Mouse (Mus musculus) forebrain, embryonic 11.5 days (tissue): Measurements from ENCODE around the gene Suz12. TPM values are rescaled to one million over a fixed set of nuclear protein-coding genes. Genes with fewer than 3 reads are reported as not detected.
"Not testable (repeated sequence)": the region's sequence is repeated elsewhere in the genome, so short reads cannot be mapped to it uniquely, and the experiment has no call there.

ENCODE experiments used
- ATAC-seq: fragments of 200-750 bp; cut with Nextera tagmentation; replicated peaks from 2 replicates; pipeline ENCODE4 v1.8.0; 2017; ENCODE audit warnings: moderate TSS enrichment; ENCODE audit not compliant: low FRiP score
- DNase-seq: peaks from one replicate; pipeline ENCODE4 v3.0.0-alpha.2; 2017; ENCODE audit warnings: low spot score
- H3K27ac ChIP-seq: fragments of 300-500 bp; sonication (generic); 2 replicates; pipeline ENCODE4 v1.5.1; 2014; ENCODE audit warnings: low read depth, low read length
- H3K27me3 ChIP-seq: fragments of 300-500 bp; sonication (generic); 2 replicates; pipeline ENCODE4 v1.6.1; 2014; ENCODE audit warnings: mild to moderate bottlenecking, low read length, mixed read lengths; ENCODE audit not compliant: control insufficient read depth, insufficient read depth
- H3K36me3 ChIP-seq: fragments of 300-500 bp; sonication (generic); 2 replicates; pipeline ENCODE4 v1.6.1; 2014; ENCODE audit warnings: mild to moderate bottlenecking, low read length, moderate library complexity, mixed read lengths; ENCODE audit not compliant: control insufficient read depth, insufficient read depth
- H3K4me1 ChIP-seq: fragments of 300-500 bp; sonication (generic); replicated peaks from 2 replicates; pipeline ENCODE4 v1.6.1; 2014; ENCODE audit warnings: low read length, mixed read lengths; ENCODE audit not compliant: control insufficient read depth, insufficient read depth
- H3K4me2 ChIP-seq: fragments of 300-500 bp; sonication (generic); 2 replicates; pipeline ENCODE4 v1.6.1; 2014; ENCODE audit warnings: low read depth, mild to moderate bottlenecking, low read length, moderate library complexity, mixed read lengths; ENCODE audit not compliant: severe bottlenecking
- H3K4me3 ChIP-seq: fragments of 300-500 bp; sonication (generic); 2 replicates; pipeline ENCODE4 v1.5.1; 2014; ENCODE audit warnings: low read depth, low read length
- H3K9ac ChIP-seq: fragments of 300-500 bp; sonication (generic); 2 replicates; pipeline ENCODE4 v1.6.1; 2014; ENCODE audit warnings: low read length
- H3K9me3 ChIP-seq: fragments of 300-500 bp; sonication (generic); 2 replicates; pipeline ENCODE4 v1.6.1; 2016; ENCODE audit warnings: low read length, mixed read lengths; ENCODE audit not compliant: control insufficient read depth
- WGBS: fragments of 180-500 bp; shearing (Covaris S2); extraction: QIAGEN DNeasy Blood & Tissue Kit; methylation state at CpG from one replicate; pipeline ENCODE4 v1.1.7; 2014; 5-methylcytosine and 5-hydroxymethylcytosine counted together
- polyA plus RNA-seq: library from polyadenylated mRNA; unstranded; fragments of >200 nt; fragmentation: Nextera tagmentation; extraction: Ambion mirVana; gene quantifications from 2 replicates; pipeline ENCODE4 v1.2.1, GENCODE M21; 2014

Gene Suz12
- polyA plus RNA-seq, 1 experiment from 2014 or later: 35.4 TPM

DNA sequence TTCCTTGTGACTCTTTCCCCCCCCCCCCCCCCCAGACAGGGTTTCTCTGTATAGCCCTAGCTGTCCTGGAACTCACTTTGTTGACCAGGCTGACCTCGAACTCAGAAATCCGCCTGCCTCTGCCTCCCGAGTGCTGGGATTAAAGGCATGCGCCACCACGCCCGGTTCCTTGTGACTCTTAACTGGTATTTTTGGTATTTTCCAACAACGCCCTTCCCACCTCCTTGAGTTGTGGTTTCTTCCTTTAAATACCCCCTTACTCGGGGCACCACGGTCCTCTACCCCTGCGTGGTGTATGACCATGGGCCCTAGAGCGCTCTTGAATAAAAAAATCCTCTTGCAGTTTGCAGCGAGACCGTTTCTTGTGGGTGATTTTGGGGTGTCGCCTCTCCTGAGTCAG is 15.8 kb upstream of the Suz12 start:
- not testable (repeated sequence) for DNase-seq, H3K27ac ChIP-seq, H3K4me3 ChIP-seq, H3K9me3 ChIP-seq, H3K36me3 ChIP-seq, H3K4me2 ChIP-seq, H3K9ac ChIP-seq, ATAC-seq, H3K27me3 ChIP-seq, H3K4me1 ChIP-seq
- WGBS: 95% methylated on average over 14 of the region's 14 CpGs

DNA sequence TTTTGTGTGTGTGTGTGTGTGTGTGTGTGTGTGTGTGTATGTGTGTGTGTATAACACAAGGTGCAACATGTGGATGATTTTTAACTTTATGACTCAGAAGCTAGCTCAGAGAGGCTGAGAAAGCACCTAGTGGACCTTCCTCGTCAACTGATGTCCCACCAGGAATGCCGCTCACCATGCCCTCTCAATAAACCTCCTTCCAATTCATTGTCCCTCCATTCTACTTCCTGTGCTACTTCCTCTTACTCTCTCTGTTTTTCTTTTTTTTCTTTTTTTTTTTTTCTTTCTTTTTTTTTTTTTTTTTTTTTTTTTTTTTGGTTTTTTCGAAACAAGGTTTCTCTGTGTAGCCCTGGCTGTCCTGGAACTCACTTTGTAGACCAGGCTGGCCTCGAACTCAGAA is 15.2 kb upstream of the Suz12 start:
- H3K9me3 ChIP-seq, DNase-seq, H3K36me3 ChIP-seq, H3K4me1 ChIP-seq, H3K27me3 ChIP-seq, ATAC-seq, H3K27ac ChIP-seq, H3K4me3 ChIP-seq, H3K4me2 ChIP-seq, H3K9ac ChIP-seq: not testable (repeated sequence)
- WGBS: 98% methylated on average over 3 of the region's 4 CpGs

DNA sequence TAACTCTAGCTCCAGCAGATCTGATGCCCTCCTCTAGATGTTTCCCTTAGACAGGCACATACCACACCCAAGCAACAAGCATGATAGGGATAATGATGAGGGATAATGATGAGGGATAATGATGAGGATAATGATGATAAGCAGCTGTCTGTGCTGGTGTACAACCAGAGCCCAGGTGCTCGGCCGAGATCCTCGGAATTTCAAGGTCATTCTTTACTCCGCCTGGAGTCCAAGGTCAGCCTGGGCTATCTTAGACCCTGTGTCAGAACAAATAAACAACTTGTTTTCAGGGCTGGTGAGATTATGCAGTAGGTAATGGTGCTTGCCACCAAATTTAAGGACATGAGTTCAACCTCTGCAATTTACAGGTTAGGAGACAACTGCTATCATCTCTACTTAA is 6.0 kb upstream of the Suz12 start:
- H3K4me2 ChIP-seq: no peak overlapping the region
- no peak overlapping the region for H3K4me3 ChIP-seq
- WGBS: 91% methylated on average over 4 of the region's 4 CpGs
- DNase-seq: no peak
- H3K27ac ChIP-seq: no peak overlapping the region
- no peaks in the 10 kb centered on the region for H3K9me3 ChIP-seq
- no peaks in the 10 kb centered on the region for H3K36me3 ChIP-seq
- H3K9ac ChIP-seq: no peak overlapping the region
- H3K4me1 ChIP-seq: no peaks in the 10 kb centered on the region
- H3K27me3 ChIP-seq: no peaks in the 10 kb centered on the region
- ATAC-seq: no peak

DNA sequence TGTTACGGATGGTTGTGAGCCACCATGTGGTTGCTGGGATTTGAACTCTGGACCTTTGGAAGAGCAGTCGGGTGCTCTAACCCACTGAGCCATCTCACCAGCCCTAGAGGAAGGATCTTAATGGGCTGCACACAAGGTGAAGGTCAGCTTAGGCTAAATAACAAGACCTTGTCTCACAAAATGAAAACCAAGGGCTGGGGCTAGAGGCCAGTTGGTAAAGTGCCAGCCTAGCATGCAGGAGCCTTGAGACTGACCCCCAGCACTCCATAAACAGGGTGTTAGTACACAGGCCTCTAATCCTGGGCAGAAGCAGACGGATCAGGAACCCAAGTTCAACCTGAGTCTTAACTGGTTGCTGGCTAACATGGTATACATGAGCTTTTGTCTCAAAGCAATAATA is 5.0 kb upstream of the Suz12 start:
- H3K9me3 ChIP-seq: no peaks in the 10 kb centered on the region
- no peak overlapping the region for H3K4me3 ChIP-seq
- no peak overlapping the region for H3K9ac ChIP-seq
- 0 out of 2 replicates have a peak, but pooled peaks cover 2% of the 10 kb centered on the region for H3K4me1 ChIP-seq
- 95% methylated on average over 3 of the region's 3 CpGs for WGBS
- no peak overlapping the region for H3K27ac ChIP-seq
- no peaks in the 10 kb centered on the region for H3K36me3 ChIP-seq
- H3K27me3 ChIP-seq: no peaks in the 10 kb centered on the region
- H3K4me2 ChIP-seq: no peak overlapping the region
- no peak for DNase-seq
- ATAC-seq: no peak

DNA sequence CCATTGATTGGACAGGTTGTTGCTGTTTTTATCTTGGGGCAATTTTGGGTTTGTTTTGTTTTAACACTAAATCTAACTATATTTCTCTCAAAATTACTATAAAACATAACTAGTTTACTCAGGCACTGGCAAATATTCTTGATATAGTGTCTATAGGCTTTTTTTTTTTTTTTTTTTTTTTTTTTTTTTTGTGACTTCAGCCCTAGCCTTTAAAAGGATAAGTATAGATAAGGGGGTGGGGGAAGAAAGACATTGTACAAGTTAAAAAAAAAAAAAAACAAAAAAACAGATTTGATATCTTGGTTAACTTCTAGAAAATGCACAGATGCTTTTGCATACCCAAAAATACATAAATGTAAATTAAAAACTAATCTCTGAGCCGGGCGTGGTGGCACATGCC is 2.8 kb upstream of the Suz12 start:
- Histone ChIP-seq H3K4me1 (peaks cover 3% of the 10 kb centered on the region; the same call in 1 of the 2 replicates), H3K4me2 (no peak overlapping the region), H3K27me3 (no peaks in the 10 kb centered on the region), H3K27ac (no peak overlapping the region), H3K4me3 (no peak overlapping the region), H3K36me3 (no peaks in the 10 kb centered on the region; the same call in 1 of the 2 replicates), H3K9ac (no peak overlapping the region), H3K9me3 (no peaks in the 10 kb centered on the region)
- ATAC-seq (no peak), DNase-seq (no peak)
- WGBS: 98% methylated on average over 2 of the region's 2 CpGs

DNA sequence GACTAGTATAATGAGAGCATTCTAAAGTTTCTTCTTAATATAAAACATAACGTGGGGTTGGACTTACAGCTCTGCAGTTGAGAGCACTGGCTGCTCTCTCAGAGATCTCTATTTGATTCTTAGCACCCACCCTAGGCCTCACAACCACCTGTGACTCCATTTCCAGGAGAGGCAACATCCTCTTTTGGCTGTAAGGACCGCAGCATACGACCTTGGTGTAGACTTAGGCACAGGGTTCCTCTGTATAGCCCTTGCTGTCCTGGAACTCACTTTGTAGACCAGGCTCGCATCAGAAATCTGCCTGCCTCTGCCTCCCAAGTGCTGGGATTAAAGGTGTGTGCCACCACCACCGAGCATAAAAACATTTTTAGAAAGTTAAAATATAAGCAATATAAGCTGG is 1.3 kb upstream of the Suz12 start:
- WGBS: 93% methylated on average over 5 of the region's 5 CpGs
- no peak for ATAC-seq
- H3K27me3 ChIP-seq: no peaks in the 10 kb centered on the region
- no peak overlapping the region for H3K9ac ChIP-seq
- H3K9me3 ChIP-seq: no peaks in the 10 kb centered on the region
- H3K4me2 ChIP-seq: no peak overlapping the region
- no peak overlapping the region for H3K4me3 ChIP-seq
- peaks cover 4% of the 10 kb centered on the region; the same call in 1 of the 2 replicates for H3K4me1 ChIP-seq
- H3K36me3 ChIP-seq: no peaks in the 10 kb centered on the region; the same call in 1 of the 2 replicates
- no peak for DNase-seq
- H3K27ac ChIP-seq: no peak overlapping the region

DNA sequence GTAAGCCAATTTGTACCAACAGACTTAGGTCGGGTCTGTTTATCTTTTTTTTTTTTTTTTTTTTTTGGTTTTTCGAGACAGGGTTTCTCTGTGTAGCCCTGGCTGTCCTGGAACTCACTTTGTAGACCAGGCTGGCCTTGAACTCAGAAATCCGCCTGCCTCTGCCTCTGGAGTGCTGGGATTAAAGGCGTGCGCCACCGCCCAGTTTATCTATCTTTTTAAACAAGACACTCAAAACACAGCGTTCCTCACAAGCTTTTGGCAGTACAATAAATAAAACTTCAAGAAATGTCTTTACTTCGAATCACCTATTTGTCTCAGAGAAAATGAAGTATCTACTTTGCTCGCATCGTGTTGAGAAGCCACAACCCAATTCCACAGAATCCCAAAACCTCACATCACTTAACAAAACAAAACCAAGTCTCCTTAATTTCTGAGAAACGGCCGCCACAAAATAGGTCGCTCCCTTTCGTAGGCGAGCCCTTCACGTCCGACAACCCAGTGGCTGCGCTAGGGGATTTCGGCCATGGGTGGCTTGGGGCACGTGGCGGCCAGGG is 793 bp upstream of the Suz12 start:
- no peak for ATAC-seq
- Histone ChIP-seq H3K36me3 (no peaks in the 10 kb centered on the region; the same call in 1 of the 2 replicates), H3K4me2 (peak overlapping the region; percentile 67), H3K27me3 (no peaks in the 10 kb centered on the region), H3K4me3 (peak overlapping the region; percentile 99), H3K4me1 (peaks cover 4% of the 10 kb centered on the region; the same call in 1 of the 2 replicates), H3K27ac (peak overlapping the region; percentile 81), H3K9me3 (no peaks in the 10 kb centered on the region), H3K9ac (peak overlapping the region; percentile 75)
- DNase-seq: no peak
- WGBS: 30% methylated on average over 20 of the region's 21 CpGs

DNA sequence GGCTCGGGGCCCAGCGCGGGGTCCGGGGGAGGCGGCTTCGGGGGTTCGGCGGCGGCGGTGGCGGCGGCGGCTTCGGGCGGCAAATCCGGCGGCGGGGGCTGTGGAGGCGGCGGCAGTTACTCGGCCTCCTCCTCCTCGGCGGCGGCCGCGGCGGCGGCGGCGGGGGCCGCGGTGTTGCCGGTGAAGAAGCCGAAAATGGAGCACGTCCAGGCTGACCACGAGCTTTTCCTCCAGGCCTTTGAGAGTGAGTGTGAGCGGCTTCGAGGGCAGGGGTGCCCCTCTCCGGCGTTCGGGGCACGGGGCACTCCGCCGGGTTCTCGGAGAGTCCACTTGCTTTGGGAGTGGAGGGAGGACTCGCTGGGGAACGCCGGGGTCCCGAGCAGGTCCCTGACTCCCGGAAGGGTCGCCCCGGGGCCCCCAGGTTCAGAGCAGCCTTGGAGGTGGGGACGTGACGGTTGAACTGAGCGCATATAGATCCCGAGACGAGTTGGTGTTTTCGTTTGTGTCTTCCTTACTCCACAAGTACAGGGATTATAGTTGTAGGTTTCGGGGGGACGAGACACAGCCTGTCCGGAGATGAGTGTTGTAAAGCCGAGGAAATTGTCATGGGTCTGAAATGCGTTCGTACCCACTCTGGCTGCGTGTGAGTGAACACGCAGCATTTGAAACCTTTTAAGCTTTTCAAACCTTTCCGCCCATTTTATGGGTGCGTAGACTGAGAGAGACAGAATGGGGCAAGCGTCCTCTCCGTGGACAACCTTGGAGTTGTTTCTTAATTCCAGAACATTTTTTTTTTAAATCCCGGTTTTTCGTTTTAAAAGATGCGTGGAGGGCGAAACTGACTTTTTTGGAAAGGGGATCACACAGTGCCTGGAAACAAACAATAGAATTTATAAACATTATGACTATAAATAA is 707 bp downstream of the Suz12 start:
- DNase-seq (no peak), ATAC-seq (peak; percentile 45)
- Histone ChIP-seq H3K36me3 (no peaks in the 10 kb centered on the region; the same call in 1 of the 2 replicates), H3K4me3 (peak overlapping the region; percentile 99), H3K4me1 (peaks cover 4% of the 10 kb centered on the region; the same call in 1 of the 2 replicates), H3K27me3 (no peaks in the 10 kb centered on the region), H3K4me2 (peak overlapping the region; percentile 68), H3K9ac (peak overlapping the region; percentile 95), H3K9me3 (no peaks in the 10 kb centered on the region), H3K27ac (peak overlapping the region; percentile 100)
- under 1% methylated on average over 69 of the region's 74 CpGs for WGBS
